Mouse (Mus musculus): ENCODE results near the gene Olfr1506.
"Not testable (repeated sequence)": the region's sequence is repeated elsewhere in the genome, so short reads cannot be mapped to it uniquely, and the experiment has no call there.

- not testable (repeated sequence) for TF ChIP-seq CTCF (IDR thresholded peaks at IDR 0.05; ENCODE audit: control insufficient read depth, insufficient read depth, low read length); POLR2A (IDR thresholded peaks at IDR 0.05; ENCODE audit: borderline replicate concordance, control insufficient read depth, low read depth, low read length)
These were observed at the start of gene Olfr1506 for GRCm38 (mm10) chr2:90224393-90224792.
